Mouse (Mus musculus) midbrain, embryonic 12.5 days (tissue): ENCODE data around the gene Mug2. TPM values are rescaled to one million over a fixed set of nuclear protein-coding genes. Genes with fewer than 3 reads are reported as not detected.
"Not testable (repeated sequence)": the region's sequence is repeated elsewhere in the genome, so short reads cannot be mapped to it uniquely, and the experiment has no call there.

Source experiments
- ATAC-seq: fragments of 200-750 bp; cut with Nextera tagmentation; 2 replicates; pipeline ENCODE4 v1.8.0; 2017; ENCODE audit warnings: low read depth, moderate TSS enrichment, moderate library complexity; ENCODE audit not compliant: low FRiP score
- H3K27ac ChIP-seq: fragments of 300-500 bp; sonication (generic); replicated peaks from 2 replicates; pipeline ENCODE4 v1.5.1; 2016; ENCODE audit warnings: mild to moderate bottlenecking
- H3K27me3 ChIP-seq: fragments of 300-500 bp; sonication (generic); 2 replicates; pipeline ENCODE4 v1.6.1; 2016; ENCODE audit warnings: mild to moderate bottlenecking
- H3K36me3 ChIP-seq: fragments of 300-500 bp; sonication (generic); 2 replicates; pipeline ENCODE4 v1.6.1; 2016
- H3K4me1 ChIP-seq: fragments of 300-500 bp; sonication (generic); 2 replicates; pipeline ENCODE4 v1.6.1; 2016
- H3K4me2 ChIP-seq: fragments of 300-500 bp; sonication (generic); replicated peaks from 2 replicates; pipeline ENCODE4 v1.6.1; 2016; ENCODE audit warnings: mild to moderate bottlenecking, moderate library complexity
- H3K4me3 ChIP-seq: fragments of 300-500 bp; sonication (generic); 2 replicates; pipeline ENCODE4 v1.5.1; 2016; ENCODE audit warnings: mild to moderate bottlenecking
- H3K9ac ChIP-seq: fragments of 300-500 bp; sonication (generic); replicated peaks from 2 replicates; pipeline ENCODE4 v1.6.1; 2016; ENCODE audit warnings: mild to moderate bottlenecking, moderate library complexity
- H3K9me3 ChIP-seq: fragments of 300-500 bp; sonication (generic); 2 replicates; pipeline ENCODE4 v1.6.1; 2016; ENCODE audit warnings: mild to moderate bottlenecking
- WGBS: fragments of 180-500 bp; shearing (Covaris S2); methylation state at CpG from one replicate; pipeline ENCODE4 v1.1.7; 2016; 5-methylcytosine and 5-hydroxymethylcytosine counted together
- polyA plus RNA-seq: library from polyadenylated mRNA; unstranded; fragments of >200 nt; fragmentation: Nextera tagmentation; extraction: Ambion mirVana; gene quantifications from 2 replicates; pipeline ENCODE4 v1.2.1, GENCODE M21; 2016

The Mug2 gene
- not detected in 2 replicates for polyA plus RNA-seq

- H3K4me2 ChIP-seq, H3K4me1 ChIP-seq, H3K27me3 ChIP-seq, H3K27ac ChIP-seq, H3K36me3 ChIP-seq, ATAC-seq, H3K9ac ChIP-seq, H3K4me3 ChIP-seq, H3K9me3 ChIP-seq: not testable (repeated sequence)
- no CpG with 5 or more reads among the region's 3 CpGs for WGBS
Measured at GRCm38 (mm10) chr6:122006461-122006860, at the start of gene Mug2. Gene Mug2, plus strand, starts transcription at chr6:122006761.

- H3K4me1 ChIP-seq, H3K9me3 ChIP-seq, H3K27ac ChIP-seq, ATAC-seq, H3K4me3 ChIP-seq, H3K9ac ChIP-seq, H3K27me3 ChIP-seq, H3K4me2 ChIP-seq, H3K36me3 ChIP-seq: not testable (repeated sequence)
- WGBS, result 88% methylated on average over 16 of the region's 16 CpGs
Measured at GRCm38 (mm10) chr6:121957803-121958349, 48.7 kb upstream of the Mug2 start.

GRCm38 (mm10) chr6:121975701-121976100, 30.9 kb upstream of the Mug2 start:
- Histone ChIP-seq H3K27ac (no peak overlapping the region), H3K9me3 (0 out of 2 replicates have a peak, but pooled peaks cover 8% of the 10 kb centered on the region), H3K27me3 (no peaks in the 10 kb centered on the region), H3K36me3 (no peaks in the 10 kb centered on the region), H3K4me2 (no peak overlapping the region), H3K4me1 (no peaks in the 10 kb centered on the region), H3K4me3 (no peak overlapping the region), H3K9ac (no peak overlapping the region)
- ATAC-seq, result no peak
- WGBS, result 84% methylated on average over 7 of the region's 7 CpGs

GRCm38 (mm10) chr6:122100904-122101303, 94.3 kb downstream of the Mug2 start:
- Histone ChIP-seq H3K27me3 (no peaks in the 10 kb centered on the region), H3K4me2 (no peak overlapping the region), H3K27ac (no peak overlapping the region), H3K4me3 (no peak overlapping the region), H3K9me3 (0 out of 2 replicates have a peak, but pooled peaks cover 4% of the 10 kb centered on the region), H3K36me3 (no peaks in the 10 kb centered on the region), H3K4me1 (no peaks in the 10 kb centered on the region), H3K9ac (no peak overlapping the region)
- WGBS, result 79% methylated on average over 4 of the region's 4 CpGs
- ATAC-seq, result no peak

DNA sequence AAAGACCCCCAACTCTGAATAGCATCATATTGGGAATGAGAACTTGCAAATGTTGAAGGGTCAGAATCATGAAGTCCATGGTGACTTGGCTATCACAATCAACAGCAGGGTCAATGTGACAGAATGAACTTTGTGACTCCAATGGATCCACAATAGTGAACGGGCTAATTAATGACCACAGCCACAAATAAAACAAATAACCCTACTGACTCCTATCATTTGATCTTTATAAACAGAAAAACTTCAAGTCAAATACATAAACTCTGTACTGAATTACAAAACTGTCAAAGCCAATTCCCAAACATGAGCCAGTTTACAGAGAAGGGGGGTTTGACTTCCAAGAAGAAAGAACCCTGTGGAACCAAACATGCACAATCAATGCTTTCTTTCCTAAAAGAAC, 95.1 kb downstream of the Mug2 start:
- no peak overlapping the region for H3K9ac ChIP-seq
- H3K27me3 ChIP-seq, result no peaks in the 10 kb centered on the region
- 0 out of 2 replicates have a peak, but pooled peaks cover 4% of the 10 kb centered on the region for H3K9me3 ChIP-seq
- WGBS, result 81% methylated on average over 1 of the region's 1 CpGs
- H3K4me3 ChIP-seq, result no peak overlapping the region
- H3K36me3 ChIP-seq, result no peaks in the 10 kb centered on the region
- H3K4me2 ChIP-seq, result no peak overlapping the region
- ATAC-seq, result no peak
- H3K4me1 ChIP-seq, result no peaks in the 10 kb centered on the region
- no peak overlapping the region for H3K27ac ChIP-seq

DNA sequence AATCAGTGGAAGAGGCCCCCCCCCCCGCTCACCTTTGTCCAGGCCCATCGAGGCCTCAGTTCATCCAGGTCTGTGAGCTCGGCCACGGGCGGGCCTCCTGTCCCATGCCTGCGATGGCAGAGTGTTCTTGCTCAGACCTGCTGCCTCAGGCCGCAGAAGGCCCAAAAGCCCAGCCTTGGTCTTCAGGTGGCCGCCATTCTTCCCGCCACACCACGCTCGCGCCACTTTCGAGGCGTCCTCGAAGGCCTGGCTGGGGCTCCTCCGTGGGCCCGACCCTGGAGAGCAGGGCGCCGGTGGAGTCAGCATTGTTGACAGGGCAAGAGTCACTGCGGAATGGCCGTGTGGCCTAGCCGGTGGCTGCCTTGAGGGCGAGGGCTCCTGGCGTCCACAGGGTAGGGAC, 110.4 kb downstream of the Mug2 start:
- H3K4me3 ChIP-seq, result no peak overlapping the region
- ATAC-seq, result no peak
- H3K36me3 ChIP-seq, result no peaks in the 10 kb centered on the region
- H3K27me3 ChIP-seq, result no peaks in the 10 kb centered on the region
- no peak overlapping the region for H3K27ac ChIP-seq
- WGBS, result 95% methylated on average over 24 of the region's 24 CpGs
- H3K9me3 ChIP-seq, result peaks cover 14% of the 10 kb centered on the region; the same call in 1 of the 2 replicates
- no peak overlapping the region for H3K4me2 ChIP-seq
- no peaks in the 10 kb centered on the region for H3K4me1 ChIP-seq
- H3K9ac ChIP-seq, result no peak overlapping the region

- WGBS, result 71% methylated on average over 2 of the region's 2 CpGs
- H3K9ac ChIP-seq, result no peak overlapping the region
- no peaks in the 10 kb centered on the region for H3K27me3 ChIP-seq
- H3K4me1 ChIP-seq, result no peaks in the 10 kb centered on the region
- H3K4me2 ChIP-seq, result no peak overlapping the region
- ATAC-seq, result no peak
- no peaks in the 10 kb centered on the region for H3K36me3 ChIP-seq
- no peaks in the 10 kb centered on the region for H3K9me3 ChIP-seq
- H3K4me3 ChIP-seq, result no peak overlapping the region
- no peak overlapping the region for H3K27ac ChIP-seq
Measured at GRCm38 (mm10) chr6:122129521-122129920, 123.0 kb downstream of the Mug2 start.

Other genes starting within 250 kb of the Mug2 start
- not detected in 2 replicates for gene Mug1, start 168.2 kb upstream of the Mug2 start, polyA plus RNA-seq